Comparison of ENCODE assay signal across 19 mouse cellular contexts in genomic region chr16:29174831-29175350, GRCm38 (mm10). TPM values are rescaled to one million over a fixed set of nuclear protein-coding genes. Genes with fewer than 3 reads are reported as not detected.
DNase-seq lines count a peak whose midpoint lies in the region; ATAC-seq and TF ChIP-seq lines count a peak whose summit lies in the region.
"Had no signal": no experiment of that assay in that cellular context is flagged by ENCODE, and none has a peak within 500 bp of the region (broad histone marks: within the 10 kb centered on the region; RNA-seq: fewer than 3 reads in every experiment).

No protein-coding gene starts in this region.

- no peaks in the 10 kb centered on the region for H3K36me3 ChIP-seq in lung, embryonic 14.5 days (ENCODE audit: insufficient read depth)
- no peaks in the 10 kb centered on the region for H3K36me3 ChIP-seq in embryonic facial prominence, embryonic 14.5 days (ENCODE audit: control insufficient read depth, insufficient read depth, low read length)
- H3K36me3 ChIP-seq: limb, embryonic 12.5 days; neural tube, embryonic 13.5 days had no signal

- no peak overlapping the region for H3K4me2 ChIP-seq in lung, embryonic 14.5 days
- no peak overlapping the region for H3K4me2 ChIP-seq in embryonic facial prominence, embryonic 14.5 days (ENCODE audit: low read depth, low read length)
- H3K4me2 ChIP-seq: hindbrain, embryonic 14.5 days; limb, embryonic 12.5 days; neural tube, embryonic 13.5 days had no signal

- H3K27ac ChIP-seq in lung, embryonic 14.5 days (ENCODE audit: low read depth): no peak overlapping the region
- H3K27ac ChIP-seq in embryonic facial prominence, embryonic 14.5 days (replicated peaks; ENCODE audit: low read depth, low read length): no peak overlapping the region
- H3K27ac ChIP-seq: hindbrain, embryonic 14.5 days; limb, embryonic 12.5 days; neural tube, embryonic 13.5 days had no signal

- no peaks in the 10 kb centered on the region for H3K9me3 ChIP-seq in lung, embryonic 14.5 days (ENCODE audit: low read depth, low read length)
- no peaks in the 10 kb centered on the region for H3K9me3 ChIP-seq in embryonic facial prominence, embryonic 14.5 days (ENCODE audit: control insufficient read depth, low read length)
- H3K9me3 ChIP-seq: limb, embryonic 12.5 days; neural tube, embryonic 13.5 days had no signal

- no peaks in the 10 kb centered on the region for H3K27me3 ChIP-seq in lung, embryonic 14.5 days (ENCODE audit: insufficient read depth, low read length)
- H3K27me3 ChIP-seq in embryonic facial prominence, embryonic 14.5 days (replicated peaks; ENCODE audit: control insufficient read depth, insufficient read depth, low read length): no peaks in the 10 kb centered on the region
- H3K27me3 ChIP-seq: limb, embryonic 12.5 days; neural tube, embryonic 13.5 days had no signal

- 45% methylated on average over 6 of the region's 6 CpGs for WGBS in lung, embryonic 14.5 days
- 51% methylated on average over 6 of the region's 6 CpGs for WGBS in embryonic facial prominence, embryonic 14.5 days

- DNase-seq in adrenal gland, postnatal 36 days: peak; percentile 2 to 3
- no peak for DNase-seq in adrenal gland, postnatal 4 days (ENCODE audit: low spot score in 2 of 2)
- peak; percentile 37 for DNase-seq in lung, embryonic 14.5 days
- no peak for DNase-seq in lung, postnatal 4 days
- peak; percentile 44 for DNase-seq in embryonic facial prominence, embryonic 14.5 days (ENCODE audit: low spot score)
- DNase-seq in lung, postnatal 10 days: peak; percentile 5
- DNase-seq in testis, postnatal 10 days (ENCODE audit: low spot score): no peak
- no peak for DNase-seq in left cerebral cortex, adult 8-10 months (ENCODE audit: low spot score in 2 of 2)
- DNase-seq: cerebellum, adult 18-20 months; gastrocnemius, postnatal 36 days; kidney, adult 11 months; kidney, postnatal 36 days; liver, postnatal 0 days; right cerebral cortex, postnatal 4 days; thymus, postnatal 4 days had no signal

- no peak for ATAC-seq in lung, embryonic 14.5 days (ENCODE audit: insufficient read depth)
- no peak; the same call in 1 of the 2 replicates for ATAC-seq in embryonic facial prominence, embryonic 14.5 days (ENCODE audit: low read depth)
- ATAC-seq: liver, postnatal 0 days had no signal

- H3K9ac ChIP-seq in lung, embryonic 14.5 days: no peak overlapping the region
- H3K9ac ChIP-seq in embryonic facial prominence, embryonic 14.5 days (ENCODE audit: low read depth, low read length): no peak overlapping the region
- H3K9ac ChIP-seq: hindbrain, embryonic 14.5 days; limb, embryonic 12.5 days; liver, postnatal 0 days; neural tube, embryonic 13.5 days had no signal

- H3K4me3 ChIP-seq in lung, embryonic 14.5 days (ENCODE audit: low read depth, low read length): no peak overlapping the region
- no peak overlapping the region for H3K4me3 ChIP-seq in embryonic facial prominence, embryonic 14.5 days (ENCODE audit: low read depth, low read length)
- H3K4me3 ChIP-seq: erythroblast, embryonic 14.5 days; limb, embryonic 12.5 days; neural tube, embryonic 13.5 days had no signal

- TF ChIP-seq CTCF in lung, embryonic 14.5 days (IDR thresholded peaks at IDR 0.05; ENCODE audit: low read depth): no peak

- no peaks in the 10 kb centered on the region for H3K4me1 ChIP-seq in lung, embryonic 14.5 days (ENCODE audit: insufficient read depth)
- no peaks in the 10 kb centered on the region for H3K4me1 ChIP-seq in embryonic facial prominence, embryonic 14.5 days (ENCODE audit: control insufficient read depth, insufficient read depth, low read length)
- H3K4me1 ChIP-seq: limb, embryonic 12.5 days; neural tube, embryonic 13.5 days had no signal

RNA-seq across cellular contexts. Expression of gene Hrasls, which starts 34.6 kb away (rescaled TPM):
- total RNA-seq in adrenal gland, postnatal 36 days (2021): 1 to 10 TPM in 1 of 2 experiments, under 1 TPM in 1; 0.50 to 6.0 TPM
- total RNA-seq in adrenal gland, postnatal 4 days (2021): 1 to 10 TPM; 1.7 to 2.3 TPM
- polyA plus RNA-seq in lung, embryonic 14.5 days (2014; fragmentation: Nextera tagmentation; extraction: Ambion mirVana): 0.12 and 0.41 TPM in 2 replicates
- polyA plus RNA-seq in embryonic facial prominence, embryonic 14.5 days (2014; fragmentation: Nextera tagmentation; extraction: Ambion mirVana): 2.2 and 2.7 TPM in 2 replicates
- total RNA-seq in left cerebral cortex, adult 8-10 months (2022): 10 to 100 TPM; 31.3 to 33.7 (median 32.3) TPM
- polyA plus RNA-seq: erythroblast, embryonic 14.5 days; liver, postnatal 0 days had no signal

Comparison
In these comparisons a context has a peak if more than half of its experiments do, and no peak if none do; other contexts are left out.
1. DNase-seq: peak in adrenal gland, postnatal 36 days (2 of 2), lung, embryonic 14.5 days (single experiment), embryonic facial prominence, embryonic 14.5 days (single experiment) and lung, postnatal 10 days (single experiment); none in adrenal gland, postnatal 4 days (0 of 2), lung, postnatal 4 days (0 of 2), testis, postnatal 10 days (single experiment) and left cerebral cortex, adult 8-10 months (0 of 2).
2. RNA of gene Hrasls, which starts 34.6 kb away (total RNA-seq): 31.3 to 33.7 TPM in left cerebral cortex, adult 8-10 months; 0.50 to 6.0 TPM in adrenal gland, postnatal 36 days and 1.7 to 2.3 TPM in adrenal gland, postnatal 4 days; every median in the first group is over 4 times any median in the second.